Mouse (Mus musculus): ENCODE results near the gene Hs6st3. TPM values are rescaled to one million over a fixed set of nuclear protein-coding genes. Genes with fewer than 3 reads are reported as not detected.
"Not testable (repeated sequence)": the region's sequence is repeated elsewhere in the genome, so short reads cannot be mapped to it uniquely, and the experiment has no call there.

The Hs6st3 gene
- polyA plus RNA-seq, 1 experiment from 2014 or later, result 0.53 TPM

DNA sequence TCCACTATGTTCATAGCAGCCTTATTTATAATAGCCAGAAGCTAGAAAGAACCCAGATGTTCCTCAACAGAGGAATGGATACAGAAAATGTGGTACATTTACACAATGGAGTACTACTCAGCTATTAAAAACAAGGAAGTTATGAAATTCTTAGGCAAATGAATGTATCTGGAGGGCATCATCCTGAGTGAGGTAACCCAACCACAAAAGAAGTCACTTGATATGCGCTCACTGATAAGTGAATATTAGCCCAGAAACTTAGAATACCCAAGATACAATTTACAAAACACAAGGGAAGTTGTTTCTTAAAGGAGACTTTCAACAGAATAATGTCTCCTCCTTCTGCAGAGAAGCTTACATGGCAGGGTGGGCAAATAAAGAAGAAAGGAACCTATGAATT, 449.2 kb downstream of the Hs6st3 start:
- H3K9me3 ChIP-seq (ENCODE audit: control insufficient read depth, low read length); H3K27me3 ChIP-seq (ENCODE audit: control insufficient read depth, insufficient read depth, low read length); H3K36me3 ChIP-seq (ENCODE audit: control insufficient read depth, insufficient read depth, low read length); H3K9ac ChIP-seq (ENCODE audit: low read length); ATAC-seq (ENCODE audit: insufficient read depth, low FRiP score, low TSS enrichment); H3K27ac ChIP-seq (ENCODE audit: low read depth, low read length); H3K4me1 ChIP-seq (ENCODE audit: control insufficient read depth, insufficient read depth, low read length); H3K4me3 ChIP-seq (ENCODE audit: low read depth, low read length); H3K4me2 ChIP-seq (ENCODE audit: low read depth); DNase-seq (ENCODE audit: low spot score): not testable (repeated sequence)
- WGBS, result 92% methylated on average over 1 of the region's 1 CpGs

DNA sequence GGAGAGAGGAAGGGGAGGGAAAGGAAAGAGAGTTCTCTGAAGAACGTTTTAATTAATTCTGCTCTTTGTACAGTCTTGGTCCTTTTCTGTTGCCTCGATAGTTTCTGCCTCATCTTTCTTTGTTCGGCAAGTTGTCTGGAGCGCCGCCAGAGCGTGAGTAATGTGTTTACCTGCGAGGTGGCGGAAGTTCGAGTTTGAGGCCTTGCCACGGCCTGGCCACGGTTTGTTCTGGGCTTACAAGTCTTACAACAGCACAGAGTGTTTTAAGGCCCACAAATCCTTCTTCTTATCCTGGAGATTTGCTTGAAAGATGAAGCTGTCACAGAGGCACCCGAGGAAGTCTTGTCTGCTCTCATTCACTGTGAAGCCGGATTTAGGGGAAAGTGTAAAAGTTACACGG, 466.2 kb downstream of the Hs6st3 start:
- Histone ChIP-seq H3K27ac (ENCODE audit: low read depth, low read length) (no peak overlapping the region), H3K4me2 (ENCODE audit: low read depth) (no peak overlapping the region), H3K4me1 (ENCODE audit: control insufficient read depth, insufficient read depth, low read length) (no peaks in the 10 kb centered on the region), H3K27me3 (ENCODE audit: control insufficient read depth, insufficient read depth, low read length) (no peaks in the 10 kb centered on the region), H3K36me3 (ENCODE audit: control insufficient read depth, insufficient read depth, low read length) (no peaks in the 10 kb centered on the region), H3K4me3 (ENCODE audit: low read depth, low read length) (no peak overlapping the region), H3K9ac (ENCODE audit: low read length) (no peak overlapping the region), H3K9me3 (ENCODE audit: control insufficient read depth, low read length) (no peaks in the 10 kb centered on the region)
- WGBS, result 82% methylated on average over 14 of the region's 14 CpGs
- DNase-seq (ENCODE audit: low spot score), result no peak
- no peak for ATAC-seq (ENCODE audit: insufficient read depth, low FRiP score, low TSS enrichment)

DNA sequence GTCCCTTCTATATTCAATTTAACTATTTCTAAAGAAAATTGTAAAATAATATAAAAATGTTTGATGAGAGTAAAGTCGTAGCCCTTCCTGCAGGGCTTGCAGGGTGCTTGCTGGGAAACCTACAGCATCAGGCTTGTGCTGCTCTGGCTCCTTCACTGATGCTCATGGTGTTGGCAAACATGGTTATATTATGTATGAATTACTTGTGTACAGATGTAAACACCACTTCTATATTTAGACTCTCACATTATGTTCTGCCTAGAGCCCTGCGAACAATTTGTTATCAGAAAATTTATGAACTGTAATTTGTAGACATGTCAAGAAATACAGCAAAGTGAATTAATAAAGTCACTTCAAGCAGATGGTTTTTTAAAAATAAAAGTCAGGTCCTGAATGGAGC, 474.7 kb downstream of the Hs6st3 start:
- H3K4me3 ChIP-seq (ENCODE audit: low read depth, low read length), result no peak overlapping the region
- H3K27me3 ChIP-seq (ENCODE audit: control insufficient read depth, insufficient read depth, low read length), result no peaks in the 10 kb centered on the region
- no peaks in the 10 kb centered on the region for H3K9me3 ChIP-seq (ENCODE audit: control insufficient read depth, low read length)
- no peak overlapping the region for H3K27ac ChIP-seq (ENCODE audit: low read depth, low read length)
- no peak for DNase-seq (ENCODE audit: low spot score)
- 88% methylated on average over 2 of the region's 2 CpGs for WGBS
- no peaks in the 10 kb centered on the region for H3K36me3 ChIP-seq (ENCODE audit: control insufficient read depth, insufficient read depth, low read length)
- H3K4me1 ChIP-seq (ENCODE audit: control insufficient read depth, insufficient read depth, low read length), result no peaks in the 10 kb centered on the region
- no peak overlapping the region for H3K9ac ChIP-seq (ENCODE audit: low read length)
- ATAC-seq (ENCODE audit: insufficient read depth, low FRiP score, low TSS enrichment), result no peak
- no peak overlapping the region for H3K4me2 ChIP-seq (ENCODE audit: low read depth)

DNA sequence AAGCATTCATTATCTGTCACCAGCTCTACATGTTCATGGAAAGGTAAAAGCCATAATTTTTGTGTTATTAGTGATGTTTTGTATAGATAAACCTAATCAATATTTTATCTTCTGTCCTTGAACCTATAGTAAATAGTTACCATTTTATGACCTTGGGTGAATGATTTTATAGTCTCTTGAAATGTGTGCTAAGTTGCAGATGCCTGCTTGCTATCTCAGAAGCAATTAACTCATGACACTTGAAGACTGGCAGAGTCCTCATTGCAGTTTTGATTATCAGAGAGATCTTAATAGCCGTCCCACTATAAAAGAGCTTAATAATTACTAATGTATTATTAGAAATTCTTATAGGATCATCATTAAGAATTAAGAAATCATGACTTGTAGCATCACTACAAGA, 491.0 kb downstream of the Hs6st3 start:
- Histone ChIP-seq H3K4me2 (ENCODE audit: low read depth) (no peak overlapping the region), H3K36me3 (ENCODE audit: control insufficient read depth, insufficient read depth, low read length) (no peaks in the 10 kb centered on the region), H3K4me3 (ENCODE audit: low read depth, low read length) (no peak overlapping the region), H3K9me3 (ENCODE audit: control insufficient read depth, low read length) (no peaks in the 10 kb centered on the region), H3K4me1 (ENCODE audit: control insufficient read depth, insufficient read depth, low read length) (no peaks in the 10 kb centered on the region), H3K9ac (ENCODE audit: low read length) (no peak overlapping the region), H3K27me3 (ENCODE audit: control insufficient read depth, insufficient read depth, low read length) (no peaks in the 10 kb centered on the region), H3K27ac (ENCODE audit: low read depth, low read length) (no peak overlapping the region)
- no peak for DNase-seq (ENCODE audit: low spot score)
- ATAC-seq (ENCODE audit: insufficient read depth, low FRiP score, low TSS enrichment), result no peak
- WGBS, result 85% methylated on average over 1 of the region's 1 CpGs

DNA sequence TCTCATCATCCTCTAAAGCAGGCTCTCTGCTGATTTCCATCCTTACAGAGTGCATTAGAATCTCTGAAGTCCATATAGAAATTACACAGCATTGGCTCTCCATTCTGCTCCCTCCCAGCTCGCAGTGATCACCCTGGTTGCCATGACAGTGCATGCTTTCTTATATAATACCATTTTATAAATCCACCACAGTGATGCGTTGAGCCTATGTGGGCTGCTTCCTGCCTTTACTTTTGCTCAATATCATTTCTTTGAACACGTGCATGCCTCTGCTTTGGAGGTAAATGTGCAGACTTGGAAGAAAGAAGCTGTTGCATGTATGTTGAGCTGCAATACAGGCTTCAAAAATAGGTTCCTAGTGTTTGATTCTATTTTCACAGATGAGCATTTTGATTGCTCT, 494.9 kb downstream of the Hs6st3 start:
- Histone ChIP-seq H3K27me3 (ENCODE audit: control insufficient read depth, insufficient read depth, low read length) (no peaks in the 10 kb centered on the region), H3K4me2 (ENCODE audit: low read depth) (no peak overlapping the region), H3K27ac (ENCODE audit: low read depth, low read length) (no peak overlapping the region), H3K4me1 (ENCODE audit: control insufficient read depth, insufficient read depth, low read length) (no peaks in the 10 kb centered on the region), H3K4me3 (ENCODE audit: low read depth, low read length) (no peak overlapping the region), H3K9ac (ENCODE audit: low read length) (no peak overlapping the region), H3K9me3 (ENCODE audit: control insufficient read depth, low read length) (no peaks in the 10 kb centered on the region), H3K36me3 (ENCODE audit: control insufficient read depth, insufficient read depth, low read length) (no peaks in the 10 kb centered on the region)
- ATAC-seq (ENCODE audit: insufficient read depth, low FRiP score, low TSS enrichment) (no peak), DNase-seq (ENCODE audit: low spot score) (no peak)
- WGBS, result 84% methylated on average over 3 of the region's 3 CpGs

GRCm38 (mm10) chr14:119633626-119634025, 495.5 kb downstream of the Hs6st3 start:
- 85% methylated on average over 3 of the region's 3 CpGs for WGBS
- Histone ChIP-seq H3K27ac (ENCODE audit: low read depth, low read length) (no peak overlapping the region), H3K4me1 (ENCODE audit: control insufficient read depth, insufficient read depth, low read length) (no peaks in the 10 kb centered on the region), H3K9me3 (ENCODE audit: control insufficient read depth, low read length) (no peaks in the 10 kb centered on the region), H3K4me2 (ENCODE audit: low read depth) (no peak overlapping the region), H3K9ac (ENCODE audit: low read length) (no peak overlapping the region), H3K4me3 (ENCODE audit: low read depth, low read length) (no peak overlapping the region), H3K36me3 (ENCODE audit: control insufficient read depth, insufficient read depth, low read length) (no peaks in the 10 kb centered on the region), H3K27me3 (ENCODE audit: control insufficient read depth, insufficient read depth, low read length) (no peaks in the 10 kb centered on the region)
- ATAC-seq (ENCODE audit: insufficient read depth, low FRiP score, low TSS enrichment) (no peak), DNase-seq (ENCODE audit: low spot score) (no peak)

DNA sequence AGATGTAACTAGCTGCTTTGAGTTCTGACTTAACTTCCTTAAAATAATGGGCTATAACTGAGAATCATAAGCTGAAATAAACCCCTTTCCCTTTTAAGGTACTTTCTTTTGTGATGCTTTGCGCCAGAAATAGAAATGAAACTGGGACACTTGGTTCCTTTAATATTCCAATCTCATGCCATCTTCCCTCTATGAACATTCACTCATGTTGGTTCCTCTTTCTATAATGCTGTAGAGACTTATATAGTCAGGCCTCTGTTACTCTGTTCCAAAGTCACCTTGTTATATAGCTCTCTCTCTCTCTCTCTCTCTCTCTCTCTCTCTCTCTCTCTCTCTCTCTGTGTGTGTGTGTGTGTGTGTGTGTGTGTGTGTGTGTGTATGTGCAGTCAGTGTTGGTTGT, 504.7 kb downstream of the Hs6st3 start:
- ATAC-seq (ENCODE audit: insufficient read depth, low FRiP score, low TSS enrichment) (no peak), DNase-seq (ENCODE audit: low spot score) (no peak)
- no peaks in the 10 kb centered on the region for H3K36me3 ChIP-seq (ENCODE audit: control insufficient read depth, insufficient read depth, low read length)
- no peak overlapping the region for H3K4me2 ChIP-seq (ENCODE audit: low read depth)
- no peaks in the 10 kb centered on the region for H3K27me3 ChIP-seq (ENCODE audit: control insufficient read depth, insufficient read depth, low read length)
- H3K9me3 ChIP-seq (ENCODE audit: control insufficient read depth, low read length), result no peaks in the 10 kb centered on the region
- 93% methylated on average over 1 of the region's 1 CpGs for WGBS
- H3K4me3 ChIP-seq (ENCODE audit: low read depth, low read length), result no peak overlapping the region
- H3K9ac ChIP-seq (ENCODE audit: low read length), result no peak overlapping the region
- H3K4me1 ChIP-seq (ENCODE audit: control insufficient read depth, insufficient read depth, low read length), result no peaks in the 10 kb centered on the region
- H3K27ac ChIP-seq (ENCODE audit: low read depth, low read length), result no peak overlapping the region

DNA sequence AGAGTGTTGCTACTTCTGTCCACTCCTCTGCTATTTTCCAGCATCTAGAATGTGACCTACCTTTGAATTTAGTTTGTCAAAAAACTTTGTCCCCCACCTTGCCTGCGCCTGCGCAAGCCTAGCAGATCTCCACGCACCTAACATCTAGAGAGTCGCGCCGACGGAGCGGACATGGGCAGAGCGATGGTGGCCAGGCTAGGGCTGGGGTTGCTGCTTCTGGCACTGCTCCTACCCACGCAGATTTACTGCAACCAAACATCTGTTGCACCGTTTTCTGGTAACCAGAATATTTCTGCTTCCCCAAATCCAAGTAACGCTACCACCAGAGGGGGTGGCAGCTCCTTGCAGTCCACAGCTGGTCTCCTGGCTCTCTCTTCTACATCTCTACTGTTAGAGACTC, 505.7 kb downstream of the Hs6st3 start:
- 93% methylated on average over 12 of the region's 12 CpGs for WGBS
- H3K4me3 ChIP-seq (ENCODE audit: low read depth, low read length), result no peak overlapping the region
- ATAC-seq (ENCODE audit: insufficient read depth, low FRiP score, low TSS enrichment) (no peak), DNase-seq (ENCODE audit: low spot score) (no peak)
- no peaks in the 10 kb centered on the region for H3K27me3 ChIP-seq (ENCODE audit: control insufficient read depth, insufficient read depth, low read length)
- no peak overlapping the region for H3K4me2 ChIP-seq (ENCODE audit: low read depth)
- H3K4me1 ChIP-seq (ENCODE audit: control insufficient read depth, insufficient read depth, low read length), result no peaks in the 10 kb centered on the region
- H3K36me3 ChIP-seq (ENCODE audit: control insufficient read depth, insufficient read depth, low read length), result no peaks in the 10 kb centered on the region
- H3K9ac ChIP-seq (ENCODE audit: low read length), result no peak overlapping the region
- no peak overlapping the region for H3K27ac ChIP-seq (ENCODE audit: low read depth, low read length)
- no peaks in the 10 kb centered on the region for H3K9me3 ChIP-seq (ENCODE audit: control insufficient read depth, low read length)

DNA sequence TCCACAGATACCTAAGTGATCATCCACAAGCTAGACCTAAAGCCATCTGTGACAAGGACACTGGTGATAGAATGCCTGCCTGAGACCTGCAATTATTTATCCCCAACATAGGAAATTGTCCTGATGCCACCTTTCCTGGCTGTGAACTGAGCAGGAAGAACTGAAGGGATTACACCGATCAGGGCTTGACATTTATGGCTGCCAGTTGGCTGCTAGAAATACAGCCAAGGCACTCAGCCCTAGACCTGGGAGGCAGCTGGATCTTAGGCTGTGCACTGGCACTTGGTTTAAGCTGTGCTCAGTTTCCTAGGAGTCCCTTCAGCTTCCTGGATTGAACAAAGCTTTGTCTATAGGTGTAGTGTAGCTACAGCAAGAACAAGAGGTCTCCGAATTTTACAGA, 518.8 kb downstream of the Hs6st3 start:
- no peak for DNase-seq (ENCODE audit: low spot score)
- Histone ChIP-seq H3K4me3 (ENCODE audit: low read depth, low read length) (no peak overlapping the region), H3K27ac (ENCODE audit: low read depth, low read length) (no peak overlapping the region), H3K36me3 (ENCODE audit: control insufficient read depth, insufficient read depth, low read length) (no peaks in the 10 kb centered on the region), H3K4me2 (ENCODE audit: low read depth) (no peak overlapping the region), H3K4me1 (ENCODE audit: control insufficient read depth, insufficient read depth, low read length) (no peaks in the 10 kb centered on the region), H3K27me3 (ENCODE audit: control insufficient read depth, insufficient read depth, low read length) (no peaks in the 10 kb centered on the region), H3K9me3 (ENCODE audit: control insufficient read depth, low read length) (no peaks in the 10 kb centered on the region), H3K9ac (ENCODE audit: low read length) (no peak overlapping the region)
- WGBS, result 80% methylated on average over 2 of the region's 2 CpGs
- no peak for ATAC-seq (ENCODE audit: insufficient read depth, low FRiP score, low TSS enrichment)
